Mouse (Mus musculus) hindbrain, embryonic 11.5 days (tissue): ENCODE results near the gene Gpr146. TPM values are rescaled to one million over a fixed set of nuclear protein-coding genes. Genes with fewer than 3 reads are reported as not detected.

Experiments used
- ATAC-seq: fragments of 200-750 bp; cut with Nextera tagmentation; 2 replicates; pipeline ENCODE4 v1.8.0; 2017; ENCODE audit warnings: mild to moderate bottlenecking, moderate TSS enrichment, moderate library complexity; ENCODE audit not compliant: low FRiP score
- DNase-seq: peaks from one replicate; pipeline ENCODE4 v3.0.0-alpha.2; 2015; ENCODE audit warnings: low spot score
- H3K27ac ChIP-seq: fragments of 300-500 bp; sonication (generic); 2 replicates; pipeline ENCODE4 v1.5.1; 2014; ENCODE audit warnings: mild to moderate bottlenecking, low read depth, low read length
- H3K27me3 ChIP-seq: fragments of 300-500 bp; sonication (generic); 2 replicates; pipeline ENCODE4 v1.6.1; 2014; ENCODE audit warnings: mild to moderate bottlenecking, low read length, moderate library complexity, mixed read lengths; ENCODE audit not compliant: control insufficient read depth, insufficient read depth
- H3K36me3 ChIP-seq: fragments of 300-500 bp; sonication (generic); 2 replicates; pipeline ENCODE4 v1.6.1; 2014; ENCODE audit warnings: mild to moderate bottlenecking, low read length, moderate library complexity, mixed read lengths; ENCODE audit not compliant: control insufficient read depth, insufficient read depth
- H3K4me1 ChIP-seq: fragments of 300-500 bp; sonication (generic); replicated peaks from 2 replicates; pipeline ENCODE4 v1.6.1; 2014; ENCODE audit warnings: low read length, mixed read lengths; ENCODE audit not compliant: control insufficient read depth, insufficient read depth
- H3K4me2 ChIP-seq: fragments of 300-500 bp; sonication (generic); replicated peaks from 2 replicates; pipeline ENCODE4 v1.6.1; 2014; ENCODE audit warnings: mild to moderate bottlenecking, low read depth, low read length
- H3K4me3 ChIP-seq: fragments of 300-500 bp; sonication (generic); 2 replicates; pipeline ENCODE4 v1.5.1; 2014; ENCODE audit warnings: low read depth, low read length
- H3K9ac ChIP-seq: fragments of 300-500 bp; sonication (generic); 2 replicates; pipeline ENCODE4 v1.6.1; 2014; ENCODE audit warnings: low read depth, low read length
- H3K9me3 ChIP-seq: fragments of 300-500 bp; sonication (generic); 2 replicates; pipeline ENCODE4 v1.6.1; 2016; ENCODE audit warnings: low read length; ENCODE audit not compliant: control insufficient read depth
- WGBS: fragments of 180-500 bp; shearing (Covaris S2); extraction: QIAGEN DNeasy Blood & Tissue Kit; methylation state at CpG from one replicate; pipeline ENCODE4 v1.1.7; 2014; 5-methylcytosine and 5-hydroxymethylcytosine counted together
- polyA plus RNA-seq: library from polyadenylated mRNA; unstranded; fragments of >200 nt; fragmentation: Nextera tagmentation; extraction: Ambion mirVana; gene quantifications from 2 replicates; pipeline ENCODE4 v1.2.1, GENCODE M21; 2014

Gene Gpr146
- polyA plus RNA-seq, 1 experiment from 2014 or later: 1.8 TPM

GRCm38 (mm10) chr5:139382760-139383159 is 5.3 kb downstream of the Gpr146 start:
- H3K9me3 ChIP-seq: no peaks in the 10 kb centered on the region
- H3K4me2 ChIP-seq: no peak overlapping the region
- no peaks in the 10 kb centered on the region for H3K4me1 ChIP-seq
- 0 out of 2 replicates have a peak overlapping the region, but pooled peaks have one; percentile 24 for H3K9ac ChIP-seq
- DNase-seq (no peak), ATAC-seq (no peak)
- no peak overlapping the region for H3K4me3 ChIP-seq
- H3K27ac ChIP-seq: peak overlapping the region; percentile 7; the same call in 1 of the 2 replicates
- H3K36me3 ChIP-seq: no peaks in the 10 kb centered on the region
- WGBS: 78% methylated on average over 8 of the region's 8 CpGs
- H3K27me3 ChIP-seq: no peaks in the 10 kb centered on the region

DNA sequence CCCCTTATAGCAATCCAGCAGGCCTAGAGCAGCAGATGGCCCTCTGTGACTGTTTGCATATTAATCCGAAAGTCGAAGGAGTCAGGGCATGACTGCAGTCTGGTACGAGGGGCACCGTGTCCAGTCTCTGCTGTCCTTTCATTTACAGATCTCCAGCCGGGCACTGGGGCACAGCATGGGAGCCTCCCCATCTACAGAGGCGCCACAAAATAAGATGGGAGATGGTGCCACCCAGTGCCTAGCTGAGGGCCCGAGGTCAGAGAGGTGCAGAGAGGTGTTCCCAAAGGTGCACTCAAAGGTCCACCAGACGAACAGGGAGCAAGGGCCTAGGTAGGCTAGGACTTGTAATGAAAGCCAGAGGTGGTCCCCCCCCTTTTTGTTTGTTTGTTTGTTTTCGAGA is 5.7 kb downstream of the Gpr146 start:
- no peak overlapping the region for H3K4me3 ChIP-seq
- no peaks in the 10 kb centered on the region for H3K9me3 ChIP-seq
- no peak overlapping the region for H3K9ac ChIP-seq
- WGBS: 79% methylated on average over 9 of the region's 9 CpGs
- H3K27ac ChIP-seq: 0 out of 2 replicates have a peak overlapping the region, but pooled peaks have one; percentile 7
- no peaks in the 10 kb centered on the region for H3K4me1 ChIP-seq
- no peak for DNase-seq
- no peaks in the 10 kb centered on the region for H3K36me3 ChIP-seq
- no peak for ATAC-seq
- no peak overlapping the region for H3K4me2 ChIP-seq
- H3K27me3 ChIP-seq: no peaks in the 10 kb centered on the region

- no peak overlapping the region for H3K9ac ChIP-seq
- H3K9me3 ChIP-seq: no peaks in the 10 kb centered on the region
- no peaks in the 10 kb centered on the region for H3K27me3 ChIP-seq
- no peak overlapping the region for H3K27ac ChIP-seq
- no peak for DNase-seq
- 0 out of 2 replicates have a peak, but pooled peaks cover 2% of the 10 kb centered on the region for H3K4me1 ChIP-seq
- no peak for ATAC-seq
- no peak overlapping the region for H3K4me3 ChIP-seq
- H3K36me3 ChIP-seq: no peaks in the 10 kb centered on the region
- H3K4me2 ChIP-seq: no peak overlapping the region
- 69% methylated on average over 10 of the region's 10 CpGs for WGBS
Observed at GRCm38 (mm10) chr5:139384531-139384930, 7.0 kb downstream of the Gpr146 start.

GRCm38 (mm10) chr5:139386047-139386446 is 8.6 kb downstream of the Gpr146 start:
- DNase-seq: no peak
- Histone ChIP-seq H3K36me3 (no peaks in the 10 kb centered on the region), H3K4me1 (0 out of 2 replicates have a peak, but pooled peaks cover 3% of the 10 kb centered on the region), H3K27me3 (no peaks in the 10 kb centered on the region), H3K9me3 (no peaks in the 10 kb centered on the region), H3K4me3 (no peak overlapping the region), H3K4me2 (no peak overlapping the region), H3K9ac (no peak overlapping the region), H3K27ac (no peak overlapping the region)
- no peak for ATAC-seq
- WGBS: 97% methylated on average over 5 of the region's 5 CpGs

DNA sequence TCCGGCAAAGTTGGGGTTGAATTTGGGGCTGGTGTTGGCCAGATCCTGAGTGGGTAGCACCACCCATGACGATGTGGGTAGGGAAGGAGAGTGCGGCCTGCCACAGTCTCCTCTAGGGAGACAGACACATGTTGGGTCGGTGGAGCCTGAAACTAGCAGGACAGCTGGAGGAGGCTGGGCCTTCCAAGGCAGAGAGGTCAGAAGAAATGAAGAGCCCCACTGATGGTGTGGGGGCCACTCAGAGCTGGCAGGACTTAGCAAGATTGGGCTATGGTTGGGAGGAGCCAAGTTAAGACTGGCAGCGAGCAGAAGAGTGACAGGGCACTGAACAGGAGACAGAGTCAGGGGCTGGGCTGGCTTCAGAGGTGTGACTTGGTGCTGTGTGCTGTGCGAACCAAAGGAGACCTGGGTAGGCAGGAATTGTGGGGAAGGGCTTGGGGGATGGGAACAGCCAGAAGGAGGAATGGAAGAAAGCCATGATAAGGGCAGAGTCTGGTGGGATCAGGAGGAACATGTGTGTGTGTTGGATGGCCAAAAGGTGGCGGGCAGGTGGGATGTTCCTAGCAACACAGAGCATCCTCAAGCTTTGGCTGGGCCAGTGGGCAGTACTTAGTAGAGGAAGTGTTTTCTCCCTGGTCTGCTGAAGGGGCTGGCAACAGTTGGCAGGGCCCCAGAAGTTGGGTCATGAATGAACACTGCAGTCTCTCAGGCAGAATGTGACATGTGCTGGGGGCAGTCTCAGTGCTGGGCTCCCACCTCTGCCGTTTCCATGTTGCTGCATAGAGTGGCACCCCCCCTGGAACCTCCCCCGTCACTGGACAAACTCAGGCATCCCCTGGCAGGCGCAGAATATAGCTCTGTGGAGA is 10.1 kb downstream of the Gpr146 start:
- Histone ChIP-seq H3K36me3 (no peaks in the 10 kb centered on the region), H3K4me1 (0 out of 2 replicates have a peak, but pooled peaks cover 3% of the 10 kb centered on the region), H3K9ac (no peak overlapping the region), H3K4me3 (no peak overlapping the region), H3K4me2 (no peak overlapping the region), H3K27ac (no peak overlapping the region), H3K27me3 (no peaks in the 10 kb centered on the region; the same call in 1 of the 2 replicates), H3K9me3 (no peaks in the 10 kb centered on the region)
- WGBS: 85% methylated on average over 10 of the region's 10 CpGs
- DNase-seq: no peak
- no peak for ATAC-seq

GRCm38 (mm10) chr5:139388195-139388570 is 10.7 kb downstream of the Gpr146 start:
- DNase-seq: no peak
- Histone ChIP-seq H3K4me3 (no peak overlapping the region), H3K4me2 (no peak overlapping the region), H3K4me1 (0 out of 2 replicates have a peak, but pooled peaks cover 3% of the 10 kb centered on the region), H3K27me3 (no peaks in the 10 kb centered on the region; the same call in 1 of the 2 replicates), H3K27ac (peak overlapping the region; percentile 17; the same call in 1 of the 2 replicates), H3K9ac (no peak overlapping the region), H3K9me3 (no peaks in the 10 kb centered on the region), H3K36me3 (no peaks in the 10 kb centered on the region)
- WGBS: 87% methylated on average over 4 of the region's 4 CpGs
- no peak for ATAC-seq

DNA sequence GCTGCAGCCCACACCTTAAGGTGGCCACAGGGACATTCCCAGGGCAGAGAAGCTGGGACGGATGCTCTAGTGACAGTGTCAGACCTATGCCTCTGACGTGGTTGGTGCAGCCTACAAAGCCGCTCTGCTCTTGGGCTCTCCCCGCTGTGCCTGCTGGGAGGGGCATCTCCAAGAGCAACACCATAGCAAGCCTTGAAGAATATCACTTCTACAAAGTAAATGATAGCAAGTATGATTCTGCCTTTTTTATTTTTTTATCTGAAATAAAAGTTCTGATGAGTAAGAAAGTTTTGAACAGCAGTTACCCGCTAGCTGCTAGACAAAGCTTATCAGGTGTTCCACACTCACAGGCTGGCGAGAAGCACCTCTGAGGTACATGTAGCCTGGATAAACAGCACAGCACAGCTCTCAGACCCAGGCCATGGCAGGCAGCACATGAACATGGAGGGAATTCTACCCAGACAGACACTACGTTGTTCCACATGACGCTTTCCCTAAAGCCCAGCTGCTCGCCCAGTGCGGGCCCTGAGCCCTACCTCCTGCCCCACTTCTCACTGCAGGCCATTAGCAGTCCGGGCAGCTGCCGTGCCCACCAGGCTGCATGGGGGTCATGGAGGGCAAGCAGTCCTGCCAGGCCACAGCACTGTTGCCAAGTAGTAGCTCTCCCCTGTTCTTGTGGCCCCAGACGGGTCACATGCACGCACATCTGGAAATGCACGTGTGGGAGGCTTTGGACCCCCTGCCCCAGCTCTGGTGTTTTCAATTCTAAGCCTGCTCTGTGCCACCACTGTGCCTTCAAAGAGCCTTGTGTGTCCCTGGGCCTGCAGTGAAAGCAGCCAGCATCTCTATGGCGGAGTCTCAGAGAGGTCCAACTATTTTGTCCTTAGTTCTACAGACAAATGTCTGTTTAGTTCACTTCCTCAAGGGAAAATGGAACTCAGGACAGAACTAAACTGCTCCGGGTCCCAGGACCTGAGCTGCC is 11.5 kb downstream of the Gpr146 start:
- Histone ChIP-seq H3K4me3 (no peak overlapping the region), H3K4me1 (0 out of 2 replicates have a peak, but pooled peaks cover 3% of the 10 kb centered on the region), H3K9ac (no peak overlapping the region), H3K9me3 (no peaks in the 10 kb centered on the region), H3K4me2 (no peak overlapping the region), H3K27ac (peak overlapping the region; percentile 30), H3K36me3 (no peaks in the 10 kb centered on the region), H3K27me3 (no peaks in the 10 kb centered on the region; the same call in 1 of the 2 replicates)
- WGBS: 70% methylated on average over 17 of the region's 17 CpGs
- ATAC-seq (no peak), DNase-seq (no peak)

- ATAC-seq: no peak
Observed at GRCm38 (mm10) chr5:139389676-139390061, 12.2 kb downstream of the Gpr146 start.

More at GRCm38 (mm10) chr5:139389676-139390061, 12.2 kb downstream of the Gpr146 start:
- Histone ChIP-seq H3K27me3 (no peaks in the 10 kb centered on the region; the same call in 1 of the 2 replicates), H3K27ac (peak overlapping the region; percentile 30; the same call in 1 of the 2 replicates), H3K4me1 (0 out of 2 replicates have a peak, but pooled peaks cover 3% of the 10 kb centered on the region), H3K4me2 (no peak overlapping the region), H3K9me3 (no peaks in the 10 kb centered on the region), H3K4me3 (no peak overlapping the region), H3K36me3 (no peaks in the 10 kb centered on the region), H3K9ac (no peak overlapping the region; the same call in 1 of the 2 replicates)
- no peak for DNase-seq
- WGBS: 46% methylated on average over 6 of the region's 6 CpGs
